Mouse (Mus musculus) urinary bladder, postnatal 4 days (tissue): Measurements from ENCODE around the gene Kank3.
"Not testable (repeated sequence)": the region's sequence is repeated elsewhere in the genome, so short reads cannot be mapped to it uniquely, and the experiment has no call there.

ENCODE experiments used
- DNase-seq, 2 experiments: peaks; one replicate each; pipeline ENCODE4 v3.0.0; 2021 to 2022; ENCODE audit warnings: low spot score in 2 of 2

Kank3 gene

DNA sequence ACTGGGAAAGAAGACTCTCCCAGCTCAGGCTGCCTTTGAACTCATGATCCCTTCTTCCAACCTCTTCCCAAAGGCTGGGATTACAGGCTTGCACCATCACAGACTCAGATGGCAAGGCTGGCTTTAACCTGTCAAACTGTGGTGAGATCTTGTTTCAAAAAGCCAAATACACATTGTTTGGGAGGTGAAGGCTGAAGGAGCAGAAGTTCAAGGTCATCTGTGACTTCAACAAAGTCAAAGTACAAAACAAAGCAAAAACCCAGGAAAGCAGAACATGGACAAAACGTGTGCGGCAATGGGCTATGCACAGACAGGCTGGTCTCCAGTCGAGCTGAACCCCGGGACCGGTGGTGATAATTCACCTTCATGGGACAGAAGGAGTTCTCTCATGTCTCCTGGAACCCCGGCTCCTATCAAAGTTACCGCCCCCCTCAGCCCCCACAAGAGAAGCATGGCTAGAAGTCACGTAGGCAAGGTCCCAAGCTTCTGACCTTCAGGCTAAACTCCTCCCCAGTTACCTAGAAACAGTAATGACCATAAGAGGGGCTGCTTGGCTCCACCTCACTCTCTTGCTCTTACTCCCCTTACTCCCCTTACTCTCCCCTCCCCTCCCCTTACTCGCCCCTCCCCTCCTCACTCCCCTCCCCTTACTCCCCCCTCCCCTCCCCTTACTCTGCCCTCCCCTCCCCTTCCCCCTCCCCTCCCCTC lies 3.0 kb upstream of the Kank3 start:
- DNase-seq = no peak

GRCm38 (mm10) chr17:33808192-33808591 lies 2.1 kb upstream of the Kank3 start:
- no peak for DNase-seq

DNA sequence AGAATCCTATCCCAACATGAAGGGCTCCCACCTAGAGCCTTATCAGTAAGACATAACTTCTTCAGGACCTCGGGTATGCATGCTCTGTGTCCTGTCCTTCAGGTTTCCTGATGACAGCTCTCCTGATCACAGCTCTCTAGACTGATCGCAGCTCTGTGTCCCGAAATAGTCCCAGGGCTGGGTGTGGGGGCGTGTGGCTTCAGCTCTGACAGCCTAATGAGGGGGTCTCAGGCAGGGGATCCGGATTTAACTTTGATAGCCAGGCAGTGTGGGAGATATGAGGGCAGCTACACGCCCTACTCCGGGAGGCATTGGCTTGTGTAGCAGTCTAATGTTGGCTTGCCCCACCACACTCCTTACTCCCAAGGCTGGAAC lies 810 bp downstream of the Kank3 start:
- no peak for DNase-seq

DNA sequence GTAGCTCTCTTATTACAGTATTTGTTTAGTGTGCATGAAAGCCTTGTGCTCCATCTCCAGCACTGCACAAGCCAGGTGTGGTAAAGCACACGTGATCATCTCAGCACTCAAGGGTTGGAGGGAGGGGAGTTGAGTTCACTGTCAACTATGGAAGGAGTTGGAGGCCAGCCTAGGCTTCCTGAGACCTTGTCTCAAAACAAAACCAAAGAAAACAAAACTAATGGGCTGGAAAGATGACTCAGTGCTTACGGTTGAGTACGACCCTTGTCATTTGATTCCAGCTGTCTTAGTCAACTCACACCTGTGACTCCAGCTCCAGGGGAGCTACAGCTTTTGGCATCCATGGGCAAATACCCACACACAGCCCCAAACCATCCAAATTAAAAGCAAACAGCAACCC lies 2.2 kb downstream of the Kank3 start:
- DNase-seq = no peak

DNA sequence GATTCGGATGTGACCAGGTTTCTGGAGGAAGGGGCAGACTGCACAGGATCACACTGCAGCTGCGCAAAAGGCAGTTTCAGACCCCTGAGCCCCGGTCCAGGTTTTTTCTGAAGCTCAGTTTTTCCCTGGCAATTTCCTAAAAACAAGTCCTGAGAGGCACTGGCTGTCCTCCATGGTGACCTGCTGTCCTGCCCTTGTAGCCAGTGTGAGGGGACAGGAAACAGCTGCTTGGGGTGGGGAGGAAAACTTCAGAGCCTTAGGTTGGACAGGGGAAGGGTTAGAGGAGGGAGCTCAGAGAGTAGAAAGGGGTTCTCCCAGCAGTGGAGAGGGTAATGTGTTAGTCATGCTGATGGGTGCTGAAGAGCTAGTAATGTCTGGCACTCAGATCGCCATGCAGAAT lies 2.7 kb downstream of the Kank3 start:
- DNase-seq = peak in 1 of 2 experiments; percentile 48

GRCm38 (mm10) chr17:33815399-33815798 lies 5.1 kb downstream of the Kank3 start:
- no peak for DNase-seq

- no peak for DNase-seq
Measured at GRCm38 (mm10) chr17:33816612-33817011, 6.3 kb downstream of the Kank3 start.

GRCm38 (mm10) chr17:33817184-33817968 lies 7.1 kb downstream of the Kank3 start:
- peak; percentile 83 to 90 for DNase-seq

DNA sequence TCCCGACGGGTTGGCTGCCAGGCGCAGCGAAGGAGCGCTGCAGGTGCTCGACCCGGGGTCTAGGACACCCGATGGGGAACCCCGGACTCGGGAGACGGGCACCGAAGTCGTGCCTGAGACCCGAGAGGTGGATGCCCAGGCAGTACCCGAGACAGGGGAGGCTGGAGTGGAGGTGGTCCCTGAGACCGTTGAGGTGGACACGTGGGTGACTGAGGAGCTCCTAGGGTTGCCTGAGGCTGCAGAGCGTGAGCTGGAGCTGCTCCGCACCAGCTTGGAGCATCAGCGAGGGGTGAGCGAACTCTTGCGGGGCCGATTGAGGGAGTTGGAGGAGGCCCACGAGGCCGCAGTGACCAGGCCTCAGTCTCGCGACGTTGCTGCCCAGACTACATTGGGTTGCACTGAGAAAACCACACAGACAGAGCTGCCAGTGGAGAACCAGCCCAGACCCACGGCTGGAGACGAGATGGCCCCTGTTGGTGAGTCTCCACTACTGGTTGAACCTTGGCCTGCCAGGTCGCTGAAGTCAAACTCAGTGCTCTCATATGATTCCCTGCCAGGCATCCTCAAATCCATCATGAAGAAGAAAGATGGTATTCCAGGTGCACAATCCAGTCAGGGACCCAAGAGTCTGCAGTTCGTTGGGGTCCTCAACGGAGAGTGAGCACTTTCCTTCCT lies 7.8 kb downstream of the Kank3 start:
- no peak for DNase-seq

DNA sequence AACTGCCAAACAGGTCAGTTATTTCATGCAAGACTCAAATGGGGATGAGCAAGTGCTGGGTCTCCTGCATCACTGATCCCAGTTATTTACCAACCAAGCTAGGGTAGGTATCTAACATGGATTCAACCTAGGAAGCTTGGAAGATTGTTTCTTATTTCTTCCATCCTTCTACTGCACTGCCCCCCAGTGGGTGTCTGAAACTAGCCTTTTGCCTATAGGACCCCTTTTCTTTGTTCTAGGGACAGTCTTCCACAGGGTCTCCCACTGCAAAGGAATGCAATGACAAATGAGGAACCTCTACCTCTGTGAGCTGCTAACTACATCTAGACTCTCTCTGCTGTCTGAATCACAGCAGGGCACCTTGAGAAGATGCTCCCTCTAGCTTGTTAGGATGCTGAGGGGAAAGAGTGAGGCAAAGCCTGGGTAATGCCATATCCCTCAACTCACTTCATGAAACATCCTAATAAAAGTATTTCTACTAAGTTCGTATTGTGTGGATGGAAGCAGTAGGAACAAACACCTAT lies 12.2 kb downstream of the Kank3 start:
- DNase-seq = no peak

DNA sequence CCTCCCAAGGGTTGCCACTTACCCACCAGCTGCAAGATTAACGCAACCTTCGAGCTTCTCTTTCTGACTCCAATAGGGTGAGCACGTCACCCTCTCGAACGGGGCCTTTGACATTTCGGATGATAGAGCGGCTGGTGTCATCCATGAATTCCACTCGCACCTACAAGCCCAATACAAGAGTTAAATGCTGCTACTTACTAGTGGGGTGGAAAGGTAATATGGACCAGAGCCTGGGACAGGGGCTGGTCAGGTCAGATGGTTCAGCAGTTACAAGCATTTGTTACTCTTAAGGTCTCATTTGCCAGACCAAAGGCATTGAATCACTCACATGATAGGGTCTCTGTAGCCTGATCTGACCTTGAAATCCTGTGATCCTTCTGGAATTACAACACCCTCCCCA lies 12.9 kb downstream of the Kank3 start:
- not testable (repeated sequence) for DNase-seq

GRCm38 (mm10) chr17:33824084-33824996 lies 14.0 kb downstream of the Kank3 start, which contains the start of the genes Rps28 and Ndufa7:
Gene Rps28, minus strand, starts transcription at chr17:33824562.
Gene Ndufa7, plus strand, starts transcription at chr17:33824572.
- peak; percentile 97 to 99 for DNase-seq

- not testable (repeated sequence) for DNase-seq
Measured at GRCm38 (mm10) chr17:33824997-33825330, 14.6 kb downstream of the Kank3 start.

DNA sequence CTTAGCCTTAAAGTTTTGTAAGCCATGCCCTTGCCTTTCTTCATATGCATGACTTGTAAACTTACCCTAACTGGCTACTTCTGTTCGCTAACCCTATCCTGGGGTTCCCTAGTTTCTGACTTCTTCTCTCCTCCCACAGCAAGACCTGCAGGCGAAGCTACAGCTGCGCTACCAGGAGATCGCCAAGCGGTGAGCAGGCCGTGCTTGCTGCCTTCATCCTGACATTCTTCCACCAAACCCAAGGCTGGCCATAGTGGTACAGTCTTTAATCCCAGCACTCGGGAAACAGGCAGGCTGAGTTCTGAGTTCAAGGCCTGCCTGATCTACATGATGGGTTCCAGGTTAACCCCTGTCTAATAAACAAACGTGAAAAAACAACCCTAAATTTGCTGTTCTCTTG lies 15.1 kb downstream of the Kank3 start:
- no peak for DNase-seq

GRCm38 (mm10) chr17:33826850-33827249 lies 16.5 kb downstream of the Kank3 start:
- peak; percentile 51 to 74 for DNase-seq

- no peak for DNase-seq
Measured at GRCm38 (mm10) chr17:33828892-33829291, 18.6 kb downstream of the Kank3 start.

DNA sequence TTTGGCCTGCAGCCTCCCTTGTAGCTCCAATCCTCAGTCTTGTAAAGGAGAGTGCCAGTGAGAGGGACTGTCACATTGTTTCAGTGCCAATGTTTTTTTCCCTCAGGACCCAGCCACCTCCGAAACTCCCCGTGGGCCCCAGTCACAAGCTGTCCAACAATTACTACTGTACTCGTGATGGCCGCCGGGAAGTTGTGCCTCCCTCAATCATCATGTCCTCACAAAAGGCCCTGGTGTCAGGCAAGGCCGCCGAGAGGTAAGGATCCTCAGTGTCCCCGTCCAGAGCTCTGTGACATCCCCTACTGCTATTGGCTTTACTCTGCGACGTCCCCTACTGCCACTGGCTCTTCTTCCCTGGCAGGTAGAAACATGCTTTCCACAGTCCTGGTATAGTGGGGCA lies 19.2 kb downstream of the Kank3 start:
- no peak for DNase-seq

DNA sequence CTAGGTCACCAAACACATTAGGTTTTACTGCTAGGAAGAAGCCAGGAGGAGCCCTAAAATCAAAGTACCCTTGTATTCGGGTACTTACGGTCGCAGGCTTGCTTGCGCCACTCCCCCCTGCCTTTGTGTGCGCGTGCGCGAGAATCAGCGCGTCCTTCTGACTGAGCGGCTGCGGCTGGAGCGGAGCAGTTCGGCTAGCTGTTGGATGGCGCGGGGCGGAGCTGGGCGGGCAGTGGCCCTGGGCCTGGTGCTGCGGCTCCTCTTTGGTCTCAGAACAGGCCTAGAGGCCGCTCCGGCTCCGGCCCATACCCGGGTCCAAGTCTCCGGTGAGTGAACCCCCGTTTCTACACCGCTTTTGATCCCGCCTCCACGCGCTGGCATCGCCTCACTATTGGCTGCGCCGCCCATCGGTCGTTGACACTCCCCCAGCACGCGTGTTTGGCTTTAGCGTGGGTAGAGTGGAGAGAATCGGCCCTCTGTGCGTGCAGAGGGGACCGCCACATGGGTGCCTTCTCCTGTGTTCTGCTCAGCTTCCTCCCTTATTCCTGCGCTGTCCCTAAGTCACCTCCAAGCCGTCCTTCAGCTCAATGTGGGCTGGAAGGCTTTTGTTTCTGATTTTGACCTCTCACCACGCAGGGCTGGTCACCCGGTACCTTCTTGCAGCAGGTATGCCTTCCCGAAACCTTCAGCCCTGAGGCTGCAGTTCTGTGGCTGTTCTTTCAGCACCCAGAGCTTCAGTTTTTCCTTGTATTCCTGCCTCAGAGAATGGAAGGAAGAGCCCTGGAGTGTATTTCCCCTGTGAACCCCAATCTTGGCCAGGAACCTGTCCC lies 32.9 kb downstream of the Kank3 start, which contains the start of gene Cd320:
Cd320 (plus strand) TSS at position 126 of the 830 bp plus-strand sequence.
- DNase-seq = peak; percentile 85 to 87

- DNase-seq = no peak
Measured at GRCm38 (mm10) chr17:33844196-33844595, 33.9 kb downstream of the Kank3 start.

DNA sequence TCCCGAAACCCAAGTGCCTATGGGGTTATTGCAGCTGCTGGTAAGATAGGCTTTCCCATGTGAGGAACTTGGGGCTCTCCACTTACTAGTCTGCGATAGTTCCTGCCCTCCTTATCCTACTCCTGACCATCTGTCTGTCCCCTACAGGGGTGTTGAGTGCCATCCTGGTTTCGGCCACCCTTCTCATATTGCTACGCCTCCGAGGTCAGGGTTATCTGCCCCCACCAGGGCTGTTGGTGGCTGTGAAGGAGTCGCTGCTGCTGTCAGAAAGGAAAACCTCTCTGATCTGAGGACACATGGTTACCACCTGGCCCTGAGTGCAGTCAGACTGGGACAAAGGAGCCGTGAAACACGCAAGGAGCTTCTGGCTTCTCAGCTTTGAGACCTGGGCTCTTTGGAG lies 37.8 kb downstream of the Kank3 start:
- no peak for DNase-seq
